Comparison of ENCODE assay signal across 25 mouse cellular contexts in genomic region chr10:107094452-107094851, GRCm38 (mm10). TPM values are rescaled to one million over a fixed set of nuclear protein-coding genes. Genes with fewer than 3 reads are reported as not detected.
DNase-seq lines count a peak whose midpoint lies in the region; ATAC-seq and TF ChIP-seq lines count a peak whose summit lies in the region.
"Had no signal": no experiment of that assay in that cellular context is flagged by ENCODE, and none has a peak within 500 bp of the region (broad histone marks: within the 10 kb centered on the region; RNA-seq: fewer than 3 reads in every experiment).

No protein-coding gene starts in this region.

- no peaks in the 10 kb centered on the region for H3K27me3 ChIP-seq in hindbrain, embryonic 14.5 days (ENCODE audit: control insufficient read depth, insufficient read depth, low read length)
- no peaks in the 10 kb centered on the region for H3K27me3 ChIP-seq in hindbrain, embryonic 10.5 days (ENCODE audit: insufficient read depth, poor library complexity, severe bottlenecking)
- H3K27me3 ChIP-seq in lung, embryonic 14.5 days (ENCODE audit: insufficient read depth, low read length): no peaks in the 10 kb centered on the region
- H3K27me3 ChIP-seq in forebrain, embryonic 16.5 days (replicated peaks; ENCODE audit: control insufficient read depth, insufficient read depth, low read length): no peaks in the 10 kb centered on the region
- H3K27me3 ChIP-seq: heart, embryonic 12.5 days; liver, embryonic 13.5 days; lung, embryonic 15.5 days; megakaryocyte, embryonic 14.5 days had no signal

- no peaks in the 10 kb centered on the region for H3K36me3 ChIP-seq in hindbrain, embryonic 14.5 days (replicated peaks; ENCODE audit: control insufficient read depth, insufficient read depth)
- no peaks in the 10 kb centered on the region for H3K36me3 ChIP-seq in hindbrain, embryonic 10.5 days
- H3K36me3 ChIP-seq in lung, embryonic 14.5 days (ENCODE audit: insufficient read depth): no peaks in the 10 kb centered on the region
- H3K36me3 ChIP-seq in forebrain, embryonic 16.5 days (ENCODE audit: control insufficient read depth, insufficient read depth): no peaks in the 10 kb centered on the region
- H3K36me3 ChIP-seq: heart, embryonic 12.5 days; liver, embryonic 13.5 days; lung, embryonic 15.5 days had no signal

- 58% methylated on average over 3 of the region's 3 CpGs for WGBS in hindbrain, embryonic 14.5 days
- 75% methylated on average over 3 of the region's 3 CpGs for WGBS in hindbrain, embryonic 10.5 days
- WGBS in lung, embryonic 14.5 days: 72% methylated on average over 3 of the region's 3 CpGs
- 28% methylated on average over 3 of the region's 3 CpGs for WGBS in forebrain, embryonic 16.5 days

- no peaks in the 10 kb centered on the region for H3K4me1 ChIP-seq in hindbrain, embryonic 14.5 days (replicated peaks; ENCODE audit: control insufficient read depth, insufficient read depth, low read length)
- no peaks in the 10 kb centered on the region for H3K4me1 ChIP-seq in hindbrain, embryonic 10.5 days (replicated peaks)
- H3K4me1 ChIP-seq in lung, embryonic 14.5 days (ENCODE audit: insufficient read depth): no peaks in the 10 kb centered on the region
- H3K4me1 ChIP-seq in forebrain, embryonic 16.5 days (replicated peaks; ENCODE audit: control insufficient read depth, insufficient read depth, low read length): peaks cover 5% of the 10 kb centered on the region; the same call in 1 of the 2 replicates
- H3K4me1 ChIP-seq: heart, embryonic 12.5 days; liver, embryonic 13.5 days; lung, embryonic 15.5 days; megakaryocyte, embryonic 14.5 days had no signal

- peak; percentile 48; the same call in 1 of the 2 replicates for ATAC-seq in hindbrain, embryonic 14.5 days (ENCODE audit: low FRiP score)
- ATAC-seq in lung, embryonic 14.5 days (ENCODE audit: insufficient read depth): no peak
- ATAC-seq in forebrain, embryonic 16.5 days: peak; percentile 97
- ATAC-seq: activated CD4-positive, CD25-positive, alpha-beta regulatory T cell, adult 4 months; CD4-positive, CD25-positive, alpha-beta regulatory T cell, adult 4 months; midbrain, embryonic 16.5 days had no signal

- no peaks in the 10 kb centered on the region for H3K9me3 ChIP-seq in hindbrain, embryonic 14.5 days (ENCODE audit: control insufficient read depth, low read length)
- no peaks in the 10 kb centered on the region for H3K9me3 ChIP-seq in hindbrain, embryonic 10.5 days
- H3K9me3 ChIP-seq in lung, embryonic 14.5 days (ENCODE audit: low read depth, low read length): no peaks in the 10 kb centered on the region
- H3K9me3 ChIP-seq in forebrain, embryonic 16.5 days (ENCODE audit: control insufficient read depth, low read length): no peaks in the 10 kb centered on the region
- H3K9me3 ChIP-seq: heart, embryonic 12.5 days; liver, embryonic 13.5 days; lung, embryonic 15.5 days had no signal

- no peak overlapping the region for H3K4me3 ChIP-seq in hindbrain, embryonic 14.5 days (replicated peaks; ENCODE audit: low read length)
- no peak overlapping the region for H3K4me3 ChIP-seq in hindbrain, embryonic 10.5 days
- no peak overlapping the region for H3K4me3 ChIP-seq in lung, embryonic 14.5 days (ENCODE audit: low read depth, low read length)
- no peak overlapping the region for H3K4me3 ChIP-seq in forebrain, embryonic 16.5 days (replicated peaks; ENCODE audit: low read length)
- H3K4me3 ChIP-seq: heart, embryonic 12.5 days; layer of hippocampus, adult 2 months; left cerebral cortex, adult 2 months; liver, embryonic 13.5 days; lung, embryonic 15.5 days; megakaryocyte, embryonic 14.5 days had no signal

- no peak overlapping the region for H3K27ac ChIP-seq in hindbrain, embryonic 14.5 days
- no peak overlapping the region for H3K27ac ChIP-seq in hindbrain, embryonic 10.5 days
- H3K27ac ChIP-seq in lung, embryonic 14.5 days (ENCODE audit: low read depth): no peak overlapping the region
- H3K27ac ChIP-seq in forebrain, embryonic 16.5 days (ENCODE audit: low read length): no peak overlapping the region
- H3K27ac ChIP-seq: layer of hippocampus, adult 2 months; left cerebral cortex, adult 2 months; liver, embryonic 13.5 days; lung, embryonic 15.5 days had no signal

- DNase-seq in cerebellum, adult 11-12 months: peak; percentile 2
- no peak for DNase-seq in cerebellum, adult 11 months
- peak; percentile 35 for DNase-seq in hindbrain, embryonic 14.5 days (ENCODE audit: low spot score)
- no peak for DNase-seq in hindbrain, embryonic 10.5 days (ENCODE audit: low spot score)
- DNase-seq in lung, embryonic 14.5 days: peak; percentile 2
- DNase-seq in lung, postnatal 10 days: no peak
- DNase-seq in retina, embryonic 14.5 days (ENCODE audit: low spot score): no peak
- DNase-seq: adrenal gland, postnatal 10 days; gastrocnemius, postnatal 10 days; heart, adult 11 months; heart, postnatal 14 days; kidney, adult 18-20 months; kidney, postnatal 10 days; liver, embryonic 13.5 days; right cerebral cortex, postnatal 25 days; thymus, postnatal 36 days had no signal

- H3K4me2 ChIP-seq in hindbrain, embryonic 14.5 days (replicated peaks): no peak overlapping the region
- no peak overlapping the region for H3K4me2 ChIP-seq in lung, embryonic 14.5 days
- no peak overlapping the region for H3K4me2 ChIP-seq in forebrain, embryonic 16.5 days (ENCODE audit: low read length)
- H3K4me2 ChIP-seq: heart, embryonic 12.5 days; liver, embryonic 13.5 days; lung, embryonic 15.5 days had no signal

- TF ChIP-seq CTCF in lung, embryonic 14.5 days (IDR thresholded peaks at IDR 0.05; ENCODE audit: low read depth): no peak

- H3K9ac ChIP-seq in hindbrain, embryonic 14.5 days: no peak overlapping the region
- no peak overlapping the region for H3K9ac ChIP-seq in lung, embryonic 14.5 days
- H3K9ac ChIP-seq in forebrain, embryonic 16.5 days (replicated peaks; ENCODE audit: low read depth, low read length): no peak overlapping the region
- H3K9ac ChIP-seq: heart, embryonic 12.5 days; liver, embryonic 13.5 days; lung, embryonic 15.5 days had no signal

RNA-seq across cellular contexts. Expression of gene Acss3, which starts 29.0 kb away (rescaled TPM):
- 1.3 and 1.7 TPM in 2 replicates for polyA plus RNA-seq in hindbrain, embryonic 14.5 days (2014; fragmentation: Nextera tagmentation; extraction: Ambion mirVana)
- polyA plus RNA-seq in hindbrain, embryonic 10.5 days (2016; fragmentation: Nextera tagmentation; extraction: Ambion mirVana): 3.9 and 4.5 TPM in 2 replicates
- polyA plus RNA-seq in lung, embryonic 14.5 days (2014; fragmentation: Nextera tagmentation; extraction: Ambion mirVana): 13.5 and 14.0 TPM in 2 replicates
- polyA plus RNA-seq in forebrain, embryonic 16.5 days (2015; fragmentation: Nextera tagmentation; extraction: Ambion mirVana): 0.39 and 0.52 TPM in 2 replicates
- polyA plus RNA-seq: activated CD4-positive, CD25-positive, alpha-beta regulatory T cell, adult 4 months; CD4-positive, CD25-positive, alpha-beta regulatory T cell, adult 4 months had no signal

Comparison
In these comparisons a context has a peak if more than half of its experiments do, and no peak if none do; other contexts are left out.
1. DNase-seq: peak in cerebellum, adult 11-12 months (single experiment), hindbrain, embryonic 14.5 days (single experiment) and lung, embryonic 14.5 days (single experiment); none in cerebellum, adult 11 months (single experiment), hindbrain, embryonic 10.5 days (single experiment), lung, postnatal 10 days (single experiment) and retina, embryonic 14.5 days (single experiment).